Mouse (Mus musculus) kidney, postnatal 36 days (tissue): ENCODE measurements around the gene Frmd4b.

Experiments used
- DNase-seq, 2 experiments: peaks; one replicate each; pipeline ENCODE4 v3.0.0; 2021 to 2022; ENCODE audit warnings: mixed read lengths in 2 of 2

Gene Frmd4b

GRCm38 (mm10) chr6:97309161-97309560, 308.2 kb downstream of the Frmd4b start:
- peak; percentile 23 to 36 for DNase-seq

GRCm38 (mm10) chr6:97308562-97308961, 308.8 kb downstream of the Frmd4b start:
- DNase-seq = no peak

GRCm38 (mm10) chr6:97307231-97307630, 310.1 kb downstream of the Frmd4b start:
- DNase-seq = no peak

- no peak for DNase-seq
These were observed 311.0 kb downstream of the Frmd4b start for GRCm38 (mm10) chr6:97306351-97306750.

GRCm38 (mm10) chr6:97305491-97305890, 311.9 kb downstream of the Frmd4b start:
- no peak for DNase-seq

- no peak for DNase-seq
These were observed 312.3 kb downstream of the Frmd4b start for GRCm38 (mm10) chr6:97305010-97305409.

- DNase-seq = no peak
These were observed 313.8 kb downstream of the Frmd4b start for GRCm38 (mm10) chr6:97303277-97304109.

- no peak for DNase-seq
These were observed 315.0 kb downstream of the Frmd4b start for GRCm38 (mm10) chr6:97302303-97302702.

- no peak for DNase-seq
These were observed 316.7 kb downstream of the Frmd4b start for GRCm38 (mm10) chr6:97300659-97301058.

GRCm38 (mm10) chr6:97300180-97300579, 317.2 kb downstream of the Frmd4b start:
- peak in 1 of 2 experiments; percentile 21 for DNase-seq

- peak in 1 of 2 experiments; percentile 42 for DNase-seq
These were observed 320.2 kb downstream of the Frmd4b start for GRCm38 (mm10) chr6:97297151-97297550.

- no peak for DNase-seq
These were observed 321.3 kb downstream of the Frmd4b start for GRCm38 (mm10) chr6:97295866-97296527.

GRCm38 (mm10) chr6:97295416-97295815, 321.9 kb downstream of the Frmd4b start:
- no peak for DNase-seq

GRCm38 (mm10) chr6:97293667-97294569, 323.4 kb downstream of the Frmd4b start:
- DNase-seq = no peak

GRCm38 (mm10) chr6:97292894-97293293, 324.4 kb downstream of the Frmd4b start:
- no peak for DNase-seq

- DNase-seq = no peak
These were observed 325.2 kb downstream of the Frmd4b start for GRCm38 (mm10) chr6:97292096-97292495.

GRCm38 (mm10) chr6:97291159-97291908, 326.0 kb downstream of the Frmd4b start:
- DNase-seq = no peak

GRCm38 (mm10) chr6:97290687-97291086, 326.7 kb downstream of the Frmd4b start:
- DNase-seq = no peak

GRCm38 (mm10) chr6:97289838-97290237, 327.5 kb downstream of the Frmd4b start:
- no peak for DNase-seq

GRCm38 (mm10) chr6:97289316-97289820, 328.0 kb downstream of the Frmd4b start:
- no peak for DNase-seq

- no peak for DNase-seq
These were observed 329.1 kb downstream of the Frmd4b start for GRCm38 (mm10) chr6:97288047-97288855.
